Mouse (Mus musculus): ENCODE results near the gene Prpsap2. TPM values are rescaled to one million over a fixed set of nuclear protein-coding genes. Genes with fewer than 3 reads are reported as not detected.

Prpsap2 gene
- polyA plus RNA-seq, 1 experiment from 2014 or later = 26.3 TPM

- no peak overlapping the region for H3K9ac ChIP-seq (ENCODE audit: low read depth, low read length)
- no peaks in the 10 kb centered on the region for H3K4me1 ChIP-seq (ENCODE audit: control insufficient read depth, insufficient read depth, low read length)
- no peaks in the 10 kb centered on the region for H3K9me3 ChIP-seq (ENCODE audit: control insufficient read depth, low read length)
- 81% methylated on average over 5 of the region's 5 CpGs for WGBS
- H3K4me3 ChIP-seq (ENCODE audit: low read length) = no peak overlapping the region
- no peak overlapping the region for H3K4me2 ChIP-seq (ENCODE audit: low read depth, low read length)
- H3K36me3 ChIP-seq (ENCODE audit: control insufficient read depth, insufficient read depth, low read length) = peaks cover 7% of the 10 kb centered on the region; the same call in 1 of the 2 replicates
- ATAC-seq = no peak
- no peaks in the 10 kb centered on the region for H3K27me3 ChIP-seq (replicated peaks; ENCODE audit: control insufficient read depth, insufficient read depth, low read length)
- H3K27ac ChIP-seq (ENCODE audit: low read length) = no peak overlapping the region
Measured at GRCm38 (mm10) chr11:61751612-61752011, 10.3 kb downstream of the Prpsap2 start.

GRCm38 (mm10) chr11:61747161-61747560 lies 14.7 kb downstream of the Prpsap2 start:
- peaks cover 1% of the 10 kb centered on the region; the same call in 1 of the 2 replicates for H3K36me3 ChIP-seq (ENCODE audit: control insufficient read depth, insufficient read depth, low read length)
- ATAC-seq = no peak
- WGBS = 51% methylated on average over 3 of the region's 3 CpGs

GRCm38 (mm10) chr11:61745781-61746180 lies 16.1 kb downstream of the Prpsap2 start:
- ATAC-seq = no peak
- WGBS = 92% methylated on average over 9 of the region's 9 CpGs
- Histone ChIP-seq H3K27ac (ENCODE audit: low read length) (no peak overlapping the region), H3K4me2 (ENCODE audit: low read depth, low read length) (no peak overlapping the region), H3K9me3 (ENCODE audit: control insufficient read depth, low read length) (no peaks in the 10 kb centered on the region), H3K9ac (ENCODE audit: low read depth, low read length) (no peak overlapping the region), H3K4me1 (ENCODE audit: control insufficient read depth, insufficient read depth, low read length) (no peaks in the 10 kb centered on the region), H3K4me3 (ENCODE audit: low read length) (no peak overlapping the region), H3K27me3 (replicated peaks; ENCODE audit: control insufficient read depth, insufficient read depth, low read length) (no peaks in the 10 kb centered on the region), H3K36me3 (ENCODE audit: control insufficient read depth, insufficient read depth, low read length) (no peaks in the 10 kb centered on the region; the same call in 1 of the 2 replicates)

More at GRCm38 (mm10) chr11:61747161-61747560, 14.7 kb downstream of the Prpsap2 start:
- H3K27ac ChIP-seq (ENCODE audit: low read length) = no peak overlapping the region
- H3K4me2 ChIP-seq (ENCODE audit: low read depth, low read length) = no peak overlapping the region
- H3K4me3 ChIP-seq (ENCODE audit: low read length) = no peak overlapping the region
- H3K9ac ChIP-seq (ENCODE audit: low read depth, low read length) = no peak overlapping the region
- no peaks in the 10 kb centered on the region for H3K9me3 ChIP-seq (ENCODE audit: control insufficient read depth, low read length)
- no peaks in the 10 kb centered on the region for H3K27me3 ChIP-seq (replicated peaks; ENCODE audit: control insufficient read depth, insufficient read depth, low read length)
- H3K4me1 ChIP-seq (ENCODE audit: control insufficient read depth, insufficient read depth, low read length) = no peaks in the 10 kb centered on the region

GRCm38 (mm10) chr11:61744460-61744859 lies 17.4 kb downstream of the Prpsap2 start:
- ATAC-seq = no peak
- no peaks in the 10 kb centered on the region for H3K4me1 ChIP-seq (ENCODE audit: control insufficient read depth, insufficient read depth, low read length)

GRCm38 (mm10) chr11:61743768-61744167 lies 18.1 kb downstream of the Prpsap2 start:
- Histone ChIP-seq H3K4me3 (ENCODE audit: low read length) (no peak overlapping the region), H3K4me1 (ENCODE audit: control insufficient read depth, insufficient read depth, low read length) (no peaks in the 10 kb centered on the region), H3K9me3 (ENCODE audit: control insufficient read depth, low read length) (no peaks in the 10 kb centered on the region), H3K27ac (ENCODE audit: low read length) (no peak overlapping the region), H3K4me2 (ENCODE audit: low read depth, low read length) (no peak overlapping the region), H3K9ac (ENCODE audit: low read depth, low read length) (no peak overlapping the region), H3K36me3 (ENCODE audit: control insufficient read depth, insufficient read depth, low read length) (0 out of 2 replicates have a peak, but pooled peaks cover 7% of the 10 kb centered on the region), H3K27me3 (replicated peaks; ENCODE audit: control insufficient read depth, insufficient read depth, low read length) (no peaks in the 10 kb centered on the region)
- no peak for ATAC-seq
- WGBS = 89% methylated on average over 3 of the region's 3 CpGs

More at GRCm38 (mm10) chr11:61744460-61744859, 17.4 kb downstream of the Prpsap2 start:
- H3K27ac ChIP-seq (ENCODE audit: low read length) = no peak overlapping the region
- H3K27me3 ChIP-seq (replicated peaks; ENCODE audit: control insufficient read depth, insufficient read depth, low read length) = no peaks in the 10 kb centered on the region
- H3K9ac ChIP-seq (ENCODE audit: low read depth, low read length) = no peak overlapping the region
- H3K4me2 ChIP-seq (ENCODE audit: low read depth, low read length) = no peak overlapping the region
- WGBS = 72% methylated on average over 3 of the region's 3 CpGs
- no peak overlapping the region for H3K4me3 ChIP-seq (ENCODE audit: low read length)
- no peaks in the 10 kb centered on the region for H3K9me3 ChIP-seq (ENCODE audit: control insufficient read depth, low read length)
- 0 out of 2 replicates have a peak, but pooled peaks cover 7% of the 10 kb centered on the region for H3K36me3 ChIP-seq (ENCODE audit: control insufficient read depth, insufficient read depth, low read length)

- WGBS = 94% methylated on average over 1 of the region's 1 CpGs
- Histone ChIP-seq H3K4me2 (ENCODE audit: low read depth, low read length) (no peak overlapping the region), H3K9ac (ENCODE audit: low read depth, low read length) (no peak overlapping the region), H3K4me1 (ENCODE audit: control insufficient read depth, insufficient read depth, low read length) (no peaks in the 10 kb centered on the region), H3K36me3 (ENCODE audit: control insufficient read depth, insufficient read depth, low read length) (peaks cover 15% of the 10 kb centered on the region), H3K27ac (ENCODE audit: low read length) (no peak overlapping the region), H3K9me3 (ENCODE audit: control insufficient read depth, low read length) (no peaks in the 10 kb centered on the region), H3K4me3 (ENCODE audit: low read length) (no peak overlapping the region), H3K27me3 (replicated peaks; ENCODE audit: control insufficient read depth, insufficient read depth, low read length) (no peaks in the 10 kb centered on the region)
- no peak for ATAC-seq
Measured at GRCm38 (mm10) chr11:61740500-61740899, 21.4 kb downstream of the Prpsap2 start.

GRCm38 (mm10) chr11:61737290-61737689 lies 24.6 kb downstream of the Prpsap2 start:
- Histone ChIP-seq H3K9me3 (ENCODE audit: control insufficient read depth, low read length) (no peaks in the 10 kb centered on the region), H3K4me3 (ENCODE audit: low read length) (no peak overlapping the region), H3K4me1 (ENCODE audit: control insufficient read depth, insufficient read depth, low read length) (no peaks in the 10 kb centered on the region), H3K27me3 (replicated peaks; ENCODE audit: control insufficient read depth, insufficient read depth, low read length) (no peaks in the 10 kb centered on the region), H3K36me3 (ENCODE audit: control insufficient read depth, insufficient read depth, low read length) (peaks cover 18% of the 10 kb centered on the region), H3K27ac (ENCODE audit: low read length) (no peak overlapping the region), H3K4me2 (ENCODE audit: low read depth, low read length) (no peak overlapping the region), H3K9ac (ENCODE audit: low read depth, low read length) (no peak overlapping the region)
- ATAC-seq = no peak
- WGBS = 97% methylated on average over 1 of the region's 1 CpGs

- no peaks in the 10 kb centered on the region for H3K4me1 ChIP-seq (ENCODE audit: control insufficient read depth, insufficient read depth, low read length)
- ATAC-seq = peak; percentile 76
- H3K27ac ChIP-seq (ENCODE audit: low read length) = peak overlapping the region; percentile 15; the same call in 1 of the 2 replicates
- H3K4me3 ChIP-seq (ENCODE audit: low read length) = no peak overlapping the region
- no peak overlapping the region for H3K9ac ChIP-seq (ENCODE audit: low read depth, low read length)
- peaks cover 6% of the 10 kb centered on the region; the same call in 1 of the 2 replicates for H3K36me3 ChIP-seq (ENCODE audit: control insufficient read depth, insufficient read depth, low read length)
- no peaks in the 10 kb centered on the region for H3K9me3 ChIP-seq (ENCODE audit: control insufficient read depth, low read length)
- no peaks in the 10 kb centered on the region for H3K27me3 ChIP-seq (replicated peaks; ENCODE audit: control insufficient read depth, insufficient read depth, low read length)
- WGBS = 82% methylated on average over 7 of the region's 7 CpGs
- H3K4me2 ChIP-seq (ENCODE audit: low read depth, low read length) = no peak overlapping the region
Measured at GRCm38 (mm10) chr11:61732672-61733071, 29.2 kb downstream of the Prpsap2 start.

- Histone ChIP-seq H3K4me2 (ENCODE audit: low read depth, low read length) (no peak overlapping the region), H3K27me3 (replicated peaks; ENCODE audit: control insufficient read depth, insufficient read depth, low read length) (no peaks in the 10 kb centered on the region), H3K4me3 (ENCODE audit: low read length) (no peak overlapping the region), H3K36me3 (ENCODE audit: control insufficient read depth, insufficient read depth, low read length) (no peaks in the 10 kb centered on the region), H3K4me1 (ENCODE audit: control insufficient read depth, insufficient read depth, low read length) (no peaks in the 10 kb centered on the region), H3K9ac (ENCODE audit: low read depth, low read length) (no peak overlapping the region), H3K27ac (ENCODE audit: low read length) (no peak overlapping the region), H3K9me3 (ENCODE audit: control insufficient read depth, low read length) (no peaks in the 10 kb centered on the region)
- 75% methylated on average over 2 of the region's 2 CpGs for WGBS
- no peak for ATAC-seq
Measured at GRCm38 (mm10) chr11:61728037-61728436, 33.9 kb downstream of the Prpsap2 start.

- Histone ChIP-seq H3K27ac (ENCODE audit: low read length) (no peak overlapping the region), H3K4me3 (ENCODE audit: low read length) (no peak overlapping the region), H3K9ac (ENCODE audit: low read depth, low read length) (no peak overlapping the region), H3K4me2 (ENCODE audit: low read depth, low read length) (no peak overlapping the region), H3K9me3 (ENCODE audit: control insufficient read depth, low read length) (no peaks in the 10 kb centered on the region), H3K27me3 (replicated peaks; ENCODE audit: control insufficient read depth, insufficient read depth, low read length) (no peaks in the 10 kb centered on the region), H3K4me1 (ENCODE audit: control insufficient read depth, insufficient read depth, low read length) (no peaks in the 10 kb centered on the region), H3K36me3 (ENCODE audit: control insufficient read depth, insufficient read depth, low read length) (no peaks in the 10 kb centered on the region)
- WGBS = 79% methylated on average over 5 of the region's 5 CpGs
- no peak for ATAC-seq
Measured at GRCm38 (mm10) chr11:61722077-61722476, 39.8 kb downstream of the Prpsap2 start.
